Mouse (Mus musculus) MEL (cell line): ENCODE measurements around the gene Tnfaip8l2.

ENCODE experiments used
- CTCF ChIP-seq, 3 experiments: IDR thresholded peaks in 2 of 3; conservative IDR thresholded peaks in 1 of 3; 2 replicates each; pipeline ENCODE4 v1.5.1; 2011 to 2012; ENCODE audit warnings: low read length in 3 of 3, low read depth in 2 of 3, mild to moderate bottlenecking in 2 of 3, improper control_type of control experiment in 1 of 3, inconsistent platforms in 1 of 3, mixed read lengths in 1 of 3, moderate library complexity in 1 of 3; ENCODE audit not compliant: control insufficient read depth in 1 of 3, insufficient read depth in 1 of 3, poor library complexity in 1 of 3, severe bottlenecking in 1 of 3
- GABPA ChIP-seq: IDR thresholded peaks from 2 replicates; pipeline ENCODE4 v1.6.1; 2012; ENCODE audit warnings: low read depth, mild to moderate bottlenecking, inconsistent platforms, low read length, improper control_type of control experiment, moderate library complexity
- GATA1 ChIP-seq: IDR thresholded peaks from 2 replicates; pipeline ENCODE4 v1.6.1; 2011; ENCODE audit warnings: low read depth, low read length, improper control_type of control experiment
- JUND ChIP-seq: IDR thresholded peaks from 2 replicates; pipeline ENCODE4 v1.6.1; 2011; ENCODE audit warnings: low read depth, mild to moderate bottlenecking, improper control_type of control experiment, low read length
- MAFK ChIP-seq: IDR thresholded peaks from 2 replicates; pipeline ENCODE4 v1.6.1; 2011; ENCODE audit warnings: low read depth, mild to moderate bottlenecking, low read length, improper control_type of control experiment, borderline replicate concordance
- MAX ChIP-seq: IDR thresholded peaks from 2 replicates; pipeline ENCODE4 v1.6.1; 2011; ENCODE audit warnings: low read length, improper control_type of control experiment
- MYB ChIP-seq: IDR thresholded peaks from 2 replicates; pipeline ENCODE4 v1.6.1; 2011; ENCODE audit warnings: mild to moderate bottlenecking, low read depth, low read length, improper control_type of control experiment
- POLR2A ChIP-seq, 2 experiments: IDR thresholded peaks; 2 replicates each; pipeline ENCODE4 v1.6.1; 2011 to 2012; ENCODE audit warnings: low read length in 2 of 2, mild to moderate bottlenecking in 2 of 2, control low read depth in 1 of 2, improper control_type of control experiment in 1 of 2, low read depth in 1 of 2, moderate library complexity in 1 of 2; ENCODE audit not compliant: control insufficient read depth in 1 of 2, insufficient read depth in 1 of 2, poor library complexity in 1 of 2
- POLR2AphosphoS2 ChIP-seq: IDR thresholded peaks from 2 replicates; pipeline ENCODE4 v1.6.1; 2011; ENCODE audit warnings: low read length, improper control_type of control experiment
- ZC3H11A ChIP-seq: IDR thresholded peaks from 2 replicates; pipeline ENCODE4 v1.6.1; 2012; ENCODE audit warnings: low read depth, mild to moderate bottlenecking, inconsistent platforms, low read length, improper control_type of control experiment

DNA sequence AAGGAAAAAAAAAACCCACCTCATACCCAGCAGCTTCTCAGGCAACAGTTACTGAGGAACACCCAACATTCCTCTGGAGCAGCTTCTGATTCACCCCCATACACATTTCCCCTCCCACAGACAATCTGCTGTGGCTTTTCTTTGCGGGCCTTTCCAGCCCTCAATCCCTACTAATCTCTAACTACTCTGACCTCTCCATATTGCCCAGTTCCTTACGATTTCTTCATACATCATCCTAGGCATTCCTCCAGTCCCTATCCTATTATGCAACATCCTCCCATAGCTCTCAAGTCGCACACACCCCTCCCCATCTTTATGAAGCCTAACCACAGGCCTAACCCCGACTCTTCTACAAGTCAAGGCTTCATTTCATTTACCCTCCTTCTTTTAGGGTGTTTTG lies 37.0 kb downstream of the Tnfaip8l2 start:
- TF ChIP-seq GATA1 (no peak), POLR2A (IDR thresholded peaks at IDR 0.05; ENCODE audit: control insufficient read depth in 1 of 2, insufficient read depth in 1 of 2, low read depth in 1 of 2, low read length in 2 of 2, poor library complexity in 1 of 2) (no peak), MAX (no peak), CTCF (IDR thresholded peaks at IDR 0.05 in 2 of 3, conservative IDR thresholded peaks at IDR 0.05 in 1 of 3; ENCODE audit: control insufficient read depth in 1 of 3, insufficient read depth in 1 of 3, low read depth in 2 of 3, low read length in 3 of 3, poor library complexity in 1 of 3, severe bottlenecking in 1 of 3) (no peak), MYB (no peak), JUND (no peak), ZC3H11A (no peak), POLR2AphosphoS2 (no peak), MAFK (no peak), GABPA (no peak)
